Mouse (Mus musculus) neural tube, embryonic 12.5 days (tissue): ENCODE results near the gene Smurf1. TPM values are rescaled to one million over a fixed set of nuclear protein-coding genes. Genes with fewer than 3 reads are reported as not detected.

Source experiments
- ATAC-seq: fragments of 200-750 bp; cut with Nextera tagmentation; 2 replicates; pipeline ENCODE4 v1.8.0; 2017; ENCODE audit warnings: low read depth, mild to moderate bottlenecking, moderate TSS enrichment, moderate library complexity; ENCODE audit not compliant: low FRiP score
- H3K27ac ChIP-seq: fragments of 300-500 bp; sonication (generic); 2 replicates; pipeline ENCODE4 v1.5.1; 2016
- H3K27me3 ChIP-seq: fragments of 300-500 bp; sonication (generic); replicated peaks from 2 replicates; pipeline ENCODE4 v1.6.1; 2016; ENCODE audit warnings: mild to moderate bottlenecking
- H3K36me3 ChIP-seq: fragments of 300-500 bp; sonication (generic); 2 replicates; pipeline ENCODE4 v1.6.1; 2016; ENCODE audit warnings: mild to moderate bottlenecking
- H3K4me1 ChIP-seq: fragments of 300-500 bp; sonication (generic); 2 replicates; pipeline ENCODE4 v1.6.1; 2016
- H3K4me2 ChIP-seq: fragments of 300-500 bp; sonication (generic); replicated peaks from 2 replicates; pipeline ENCODE4 v1.6.1; 2016; ENCODE audit warnings: mild to moderate bottlenecking
- H3K4me3 ChIP-seq: fragments of 300-500 bp; sonication (generic); 2 replicates; pipeline ENCODE4 v1.5.1; 2016
- H3K9ac ChIP-seq: fragments of 300-500 bp; sonication (generic); 2 replicates; pipeline ENCODE4 v1.6.1; 2016; ENCODE audit warnings: mild to moderate bottlenecking
- H3K9me3 ChIP-seq: fragments of 300-500 bp; sonication (generic); 2 replicates; pipeline ENCODE4 v1.6.1; 2016; ENCODE audit warnings: mild to moderate bottlenecking
- WGBS: fragments of 180-500 bp; shearing (Covaris S2); methylation state at CpG from one replicate; pipeline ENCODE4 v1.1.7; 2016; 5-methylcytosine and 5-hydroxymethylcytosine counted together
- microRNA-seq: library from miRNA; unstranded; fragments of <30 nt; microRNA quantifications from one replicate; pipeline ENCODE4, GENCODE M21; 2017
- polyA plus RNA-seq: library from polyadenylated mRNA; unstranded; fragments of >200 nt; fragmentation: Nextera tagmentation; extraction: Ambion mirVana; gene quantifications from 2 replicates; pipeline ENCODE4 v1.2.1, GENCODE M21; 2016

Smurf1 gene
- polyA plus RNA-seq, 1 experiment from 2014 or later: 30.2 TPM

DNA sequence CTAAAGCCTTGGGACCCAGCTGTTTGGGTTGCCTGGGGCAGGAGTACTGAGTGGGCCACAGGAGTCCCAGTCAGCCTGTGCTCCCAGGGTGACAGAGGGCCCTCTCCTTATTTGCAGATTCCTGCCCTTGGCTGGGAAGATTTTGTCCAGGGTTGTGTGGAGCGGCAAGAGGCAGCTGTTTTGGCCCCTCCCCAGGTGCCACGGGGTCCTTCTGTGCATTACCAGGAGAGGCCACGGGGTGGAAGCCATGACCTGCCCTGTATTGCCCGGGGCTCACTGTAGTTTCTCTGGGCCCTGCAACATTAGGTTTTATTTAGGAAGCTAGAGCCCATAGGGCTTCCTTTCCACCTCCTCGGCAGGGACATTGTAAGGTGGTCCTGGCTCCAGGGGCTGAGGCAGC, 111.7 kb downstream of the Smurf1 start:
- H3K27ac ChIP-seq: no peak overlapping the region
- no peak overlapping the region for H3K4me2 ChIP-seq
- H3K27me3 ChIP-seq: no peaks in the 10 kb centered on the region
- ATAC-seq: no peak
- H3K36me3 ChIP-seq: peaks cover 89% of the 10 kb centered on the region
- WGBS: 89% methylated on average over 5 of the region's 5 CpGs
- H3K4me3 ChIP-seq: no peak overlapping the region
- H3K4me1 ChIP-seq: no peaks in the 10 kb centered on the region
- H3K9ac ChIP-seq: no peak overlapping the region
- H3K9me3 ChIP-seq: no peaks in the 10 kb centered on the region

- no peak overlapping the region for H3K9ac ChIP-seq
- peaks cover 91% of the 10 kb centered on the region for H3K36me3 ChIP-seq
- no peaks in the 10 kb centered on the region for H3K27me3 ChIP-seq
- no peaks in the 10 kb centered on the region for H3K4me1 ChIP-seq
- ATAC-seq: no peak
- H3K27ac ChIP-seq: no peak overlapping the region
- no peak overlapping the region for H3K4me2 ChIP-seq
- WGBS: 95% methylated on average over 3 of the region's 3 CpGs
- no peak overlapping the region for H3K4me3 ChIP-seq
- no peaks in the 10 kb centered on the region for H3K9me3 ChIP-seq
Measured at GRCm38 (mm10) chr5:144851820-144852219, 113.8 kb downstream of the Smurf1 start.

DNA sequence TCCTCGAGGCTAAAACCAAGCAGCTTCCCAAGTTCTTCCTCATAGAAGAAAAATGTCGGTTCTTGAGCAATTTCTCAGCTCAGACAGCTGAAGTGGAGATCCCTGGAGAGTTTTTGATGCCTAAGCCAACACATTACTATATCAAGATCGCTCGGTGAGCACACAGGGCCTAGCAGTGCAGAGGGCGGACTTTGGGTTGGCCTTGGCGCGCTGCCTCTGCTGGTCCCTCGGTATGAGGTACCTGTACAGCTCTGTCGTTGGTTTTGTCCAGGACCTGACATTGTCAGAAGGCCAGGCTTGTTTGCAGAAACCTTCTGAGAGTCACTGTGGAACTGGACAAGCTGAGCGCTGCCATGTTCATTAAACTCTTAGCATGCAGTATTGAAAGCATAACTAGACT, 115.7 kb downstream of the Smurf1 start:
- H3K4me3 ChIP-seq: no peak overlapping the region
- H3K4me1 ChIP-seq: no peaks in the 10 kb centered on the region
- H3K27me3 ChIP-seq: no peaks in the 10 kb centered on the region
- H3K27ac ChIP-seq: no peak overlapping the region
- no peaks in the 10 kb centered on the region for H3K9me3 ChIP-seq
- peaks cover 99% of the 10 kb centered on the region for H3K36me3 ChIP-seq
- no peak overlapping the region for H3K9ac ChIP-seq
- 93% methylated on average over 10 of the region's 10 CpGs for WGBS
- no peak for ATAC-seq
- H3K4me2 ChIP-seq: no peak overlapping the region

GRCm38 (mm10) chr5:144848735-144849134, 116.9 kb downstream of the Smurf1 start:
- Histone ChIP-seq H3K9ac (no peak overlapping the region), H3K4me2 (no peak overlapping the region), H3K4me3 (no peak overlapping the region), H3K4me1 (no peaks in the 10 kb centered on the region), H3K27ac (no peak overlapping the region), H3K27me3 (no peaks in the 10 kb centered on the region), H3K9me3 (no peaks in the 10 kb centered on the region), H3K36me3 (peaks cover 99% of the 10 kb centered on the region)
- WGBS: 97% methylated on average over 5 of the region's 5 CpGs
- ATAC-seq: no peak

GRCm38 (mm10) chr5:144845352-144845751, 120.3 kb downstream of the Smurf1 start:
- Histone ChIP-seq H3K4me3 (no peak overlapping the region), H3K9me3 (no peaks in the 10 kb centered on the region), H3K36me3 (peaks cover 99% of the 10 kb centered on the region), H3K27me3 (no peaks in the 10 kb centered on the region), H3K9ac (no peak overlapping the region), H3K27ac (no peak overlapping the region), H3K4me2 (no peak overlapping the region), H3K4me1 (no peaks in the 10 kb centered on the region)
- WGBS: 96% methylated on average over 20 of the region's 20 CpGs
- no peak for ATAC-seq

DNA sequence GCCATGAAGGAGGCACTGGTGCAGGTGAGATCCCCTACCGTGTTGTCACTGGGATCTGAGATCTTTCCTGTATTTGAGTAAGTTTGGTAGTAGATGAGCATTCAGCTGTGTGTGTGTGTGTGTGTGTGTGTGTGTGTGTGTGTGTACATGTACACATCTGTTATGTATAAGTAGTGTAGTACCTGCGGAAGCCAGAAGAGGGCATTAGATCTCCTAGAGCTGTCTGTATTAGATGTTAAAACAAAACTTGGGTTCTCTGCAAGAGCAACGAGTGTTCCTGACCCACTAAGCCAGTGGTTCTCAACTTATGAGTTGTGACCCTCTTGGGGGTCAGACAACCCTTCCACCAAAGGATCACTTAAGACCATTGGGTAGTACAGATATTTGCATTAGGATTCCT, 129.5 kb downstream of the Smurf1 start:
- H3K9ac ChIP-seq: no peak overlapping the region
- H3K4me2 ChIP-seq: no peak overlapping the region
- no peaks in the 10 kb centered on the region for H3K27me3 ChIP-seq
- H3K4me3 ChIP-seq: no peak overlapping the region
- ATAC-seq: no peak
- WGBS: 93% methylated on average over 3 of the region's 3 CpGs
- peaks cover 98% of the 10 kb centered on the region for H3K36me3 ChIP-seq
- H3K27ac ChIP-seq: no peak overlapping the region
- H3K9me3 ChIP-seq: no peaks in the 10 kb centered on the region
- no peaks in the 10 kb centered on the region for H3K4me1 ChIP-seq

DNA sequence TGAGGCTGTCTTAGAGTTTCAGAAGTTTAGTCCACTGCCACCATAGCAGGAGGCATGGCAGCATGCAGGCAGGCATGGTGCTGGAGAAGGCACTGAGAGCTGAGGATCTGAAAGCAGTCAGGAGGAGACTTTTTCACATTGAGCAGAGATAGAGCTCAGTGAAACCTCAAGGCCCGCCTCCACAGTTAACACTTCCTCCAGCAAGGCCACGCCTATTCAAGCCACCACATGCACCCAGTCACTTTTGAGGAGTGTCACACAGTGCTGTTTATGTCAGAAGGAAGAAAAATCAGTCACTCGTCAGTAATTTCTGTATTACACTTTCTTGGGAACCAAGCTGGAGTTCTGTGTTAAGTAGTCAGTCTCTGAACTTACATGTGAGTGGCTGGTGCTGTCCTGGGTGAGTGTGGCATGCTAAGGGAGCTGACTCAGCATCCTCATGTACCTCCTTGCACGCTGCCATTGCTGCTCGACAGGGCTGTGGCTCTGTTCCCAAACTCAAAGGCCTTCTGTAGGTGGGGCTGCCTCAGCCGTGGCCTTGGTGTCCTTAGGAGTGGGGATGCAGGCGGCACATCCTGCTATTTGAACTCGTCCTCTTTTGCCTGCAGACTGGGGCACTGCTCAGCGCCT, 133.7 kb downstream of the Smurf1 start:
- H3K9me3 ChIP-seq: no peaks in the 10 kb centered on the region
- peaks cover 98% of the 10 kb centered on the region for H3K36me3 ChIP-seq
- ATAC-seq: no peak
- no peaks in the 10 kb centered on the region for H3K4me1 ChIP-seq
- no peaks in the 10 kb centered on the region for H3K27me3 ChIP-seq
- H3K27ac ChIP-seq: no peak overlapping the region
- no peak overlapping the region for H3K9ac ChIP-seq
- 91% methylated on average over 9 of the region's 9 CpGs for WGBS
- H3K4me2 ChIP-seq: no peak overlapping the region
- H3K4me3 ChIP-seq: no peak overlapping the region

DNA sequence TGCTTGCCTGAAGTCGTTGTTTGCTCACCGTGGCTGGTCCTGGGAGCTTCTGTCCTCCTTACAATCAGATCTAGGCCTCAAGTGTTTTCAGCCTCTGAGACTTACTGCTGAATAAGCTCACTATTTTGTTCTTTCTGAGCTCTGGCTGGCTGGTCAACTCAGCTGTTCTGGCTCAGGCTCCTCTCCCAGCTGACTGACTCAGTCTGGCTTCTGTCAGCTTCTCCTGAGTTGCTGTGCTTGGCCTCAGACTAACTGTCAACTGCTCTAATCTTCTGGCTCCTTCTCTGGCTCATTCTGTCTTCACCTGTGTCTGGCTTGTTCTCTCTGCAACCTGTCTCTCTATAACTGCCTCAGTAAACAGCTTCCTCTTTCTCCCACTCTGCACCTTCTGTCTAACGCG, 136.0 kb downstream of the Smurf1 start:
- Histone ChIP-seq H3K4me2 (no peak overlapping the region), H3K27ac (no peak overlapping the region), H3K27me3 (no peaks in the 10 kb centered on the region), H3K36me3 (peaks cover 98% of the 10 kb centered on the region), H3K9ac (no peak overlapping the region), H3K4me1 (no peaks in the 10 kb centered on the region), H3K4me3 (no peak overlapping the region), H3K9me3 (no peaks in the 10 kb centered on the region)
- no peak for ATAC-seq
- 98% methylated on average over 4 of the region's 4 CpGs for WGBS

DNA sequence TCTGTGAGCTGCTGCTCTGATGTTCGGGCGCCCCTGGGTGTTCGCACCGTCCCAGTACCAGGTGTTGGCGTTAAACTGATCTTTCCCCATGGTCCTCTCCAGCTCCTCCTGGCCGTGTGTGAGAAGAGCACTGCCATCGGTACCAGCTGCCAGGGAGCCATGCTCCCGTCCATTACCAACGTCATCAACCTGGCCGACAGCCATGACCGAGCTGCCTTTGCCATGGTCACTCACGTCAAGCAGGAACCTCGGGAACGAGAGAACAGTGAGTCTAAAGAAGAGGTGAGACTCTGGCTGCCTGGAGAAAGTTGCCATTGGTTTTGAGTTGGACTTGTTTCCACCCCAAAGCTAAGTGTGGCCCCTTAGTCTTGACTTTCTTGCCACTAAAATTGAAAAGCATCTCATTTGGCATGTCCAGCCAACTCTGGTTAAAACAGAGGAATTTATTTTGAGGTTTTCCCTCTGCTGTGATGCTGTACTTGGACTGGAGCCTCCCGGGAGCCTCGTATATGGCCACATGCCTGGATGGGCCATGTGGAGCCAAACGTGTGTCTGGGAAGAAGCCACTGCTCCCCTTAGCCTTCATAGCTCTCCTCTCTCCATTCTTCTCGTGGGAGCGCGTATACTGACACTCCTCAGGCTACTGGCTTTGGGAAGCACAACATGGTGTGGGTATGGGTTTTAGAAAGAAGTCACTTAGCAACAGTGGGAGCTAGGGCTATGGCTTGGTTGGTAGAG, 137.1 kb downstream of the Smurf1 start:
- ATAC-seq: no peak
- Histone ChIP-seq H3K9ac (no peak overlapping the region), H3K9me3 (no peaks in the 10 kb centered on the region), H3K4me1 (no peaks in the 10 kb centered on the region), H3K4me2 (no peak overlapping the region), H3K27me3 (no peaks in the 10 kb centered on the region), H3K27ac (no peak overlapping the region), H3K4me3 (no peak overlapping the region), H3K36me3 (peaks cover 99% of the 10 kb centered on the region)
- WGBS: 95% methylated on average over 20 of the region's 20 CpGs

Small RNA genes lying within 50 kb of the gene (microRNA-seq; reads per million reads assigned to microRNA genes)
- gene Mir7039: not detected

Other genes starting within 250 kb of the Smurf1 start
- gene Tmem130, start 204.0 kb downstream of the Smurf1 start, polyA plus RNA-seq: 75.9 and 76.6 TPM in 2 replicates
- 86.2 and 92.2 TPM in 2 replicates for gene Trrap, start 198.1 kb downstream of the Smurf1 start, polyA plus RNA-seq
- gene Gm4871, start 66.9 kb upstream of the Smurf1 start, polyA plus RNA-seq: not detected in 2 replicates
- not detected in 2 replicates for gene 1700018F24Rik, start 77.1 kb upstream of the Smurf1 start, polyA plus RNA-seq
- 196 and 198 TPM in 2 replicates for gene Arpc1a, start 118.0 kb upstream of the Smurf1 start, polyA plus RNA-seq
- gene Kpna7, start 118.2 kb upstream of the Smurf1 start, polyA plus RNA-seq: not detected in 2 replicates
- gene Arpc1b, start 148.4 kb upstream of the Smurf1 start, polyA plus RNA-seq: 94.4 and 101 TPM in 2 replicates
- 116 and 136 TPM in 2 replicates for gene Pdap1, start 174.4 kb upstream of the Smurf1 start, polyA plus RNA-seq
- 231 and 236 TPM in 2 replicates for gene Bud31, start 174.5 kb upstream of the Smurf1 start, polyA plus RNA-seq
- gene Ptcd1, start 201.3 kb upstream of the Smurf1 start, polyA plus RNA-seq: 20.5 and 21.8 TPM in 2 replicates
- gene Cpsf4, start 201.4 kb upstream of the Smurf1 start, polyA plus RNA-seq: 58.5 and 59.5 TPM in 2 replicates
- 538 and 555 TPM in 2 replicates for gene Atp5j2, start 226.2 kb upstream of the Smurf1 start, polyA plus RNA-seq
- 12.7 and 13.0 TPM in 2 replicates for gene Zkscan14, start 236.0 kb upstream of the Smurf1 start, polyA plus RNA-seq
- 17.5 and 19.2 TPM in 2 replicates for gene Zkscan5, start 238.7 kb upstream of the Smurf1 start, polyA plus RNA-seq